Mouse (Mus musculus) left cerebral cortex, adult 11 months (tissue): Measurements from ENCODE around the gene Pramef6.
"Not testable (repeated sequence)": the region's sequence is repeated elsewhere in the genome, so short reads cannot be mapped to it uniquely, and the experiment has no call there.

Experiments used
- DNase-seq: peaks from one replicate; pipeline ENCODE4 v3.0.0; 2022; ENCODE audit warnings: low spot score

Gene Pramef6

GRCm38 (mm10) chr4:143900280-143900679 lies at the start of gene Pramef6:
TSS of gene Pramef6 (minus strand) at chr4:143900380.
- not testable (repeated sequence) for DNase-seq

GRCm38 (mm10) chr4:143894406-143894805 lies 5.8 kb downstream of the Pramef6 start:
- not testable (repeated sequence) for DNase-seq

- not testable (repeated sequence) for DNase-seq
Measured at GRCm38 (mm10) chr4:143882371-143882770, 17.8 kb downstream of the Pramef6 start.

GRCm38 (mm10) chr4:143846197-143846596 lies 54.0 kb downstream of the Pramef6 start, which contains the start of gene Gm13103:
TSS of gene Gm13103 (plus strand) at chr4:143846497.
- DNase-seq: not testable (repeated sequence)
